Mouse (Mus musculus) kidney, postnatal 36 days (tissue): ENCODE measurements at regions not wholly inside any gene's neighbourhood (a gene's known extent, or its start where the extent isn't known, plus 50 kb on each side); places are given as distances from the start of the nearest gene placed in this dataset.

Source experiments
- DNase-seq, 2 experiments: peaks; one replicate each; pipeline ENCODE4 v3.0.0; 2021 to 2022; ENCODE audit warnings: mixed read lengths in 2 of 2

DNA sequence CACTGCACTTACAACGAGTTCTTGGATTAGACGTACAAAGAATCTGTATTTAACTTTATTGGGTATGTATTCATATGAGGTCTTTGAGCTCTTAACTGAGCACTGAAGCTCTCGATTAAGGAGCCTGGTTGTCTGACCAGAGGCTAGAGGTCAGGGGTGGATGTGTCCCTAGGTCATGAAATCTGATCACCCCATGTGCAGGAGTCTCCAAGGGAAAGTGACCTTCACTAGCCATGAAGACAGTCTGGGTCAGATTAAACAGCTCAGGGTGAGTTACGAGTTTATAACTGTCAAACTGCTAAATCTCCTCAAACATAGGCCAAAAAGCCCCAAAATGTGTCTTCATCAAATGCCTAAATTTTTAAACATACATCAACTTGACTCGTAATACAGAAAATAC, 216.8 kb downstream of the Rchy1 start:
- no peak for DNase-seq

DNA sequence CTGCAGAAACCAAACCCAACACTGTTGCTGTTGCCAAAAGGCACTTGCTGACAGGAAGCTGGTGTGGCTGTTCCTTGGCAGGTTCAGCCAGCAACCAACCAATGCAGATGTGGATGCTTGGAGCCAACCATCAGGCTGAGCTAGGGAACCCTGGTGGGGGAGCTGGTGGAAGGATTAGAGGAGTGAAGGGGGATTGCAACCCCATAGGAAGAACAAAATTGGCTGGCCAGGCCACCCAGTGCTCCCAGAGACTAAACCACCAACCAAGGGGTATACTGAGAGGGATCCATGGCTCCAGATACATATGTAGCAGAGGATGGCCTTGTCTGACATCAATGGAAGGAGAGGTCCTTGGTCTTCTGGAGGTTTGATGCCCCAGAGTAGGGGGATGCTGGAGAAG, 218.5 kb downstream of the Rchy1 start:
- DNase-seq = no peak

DNA sequence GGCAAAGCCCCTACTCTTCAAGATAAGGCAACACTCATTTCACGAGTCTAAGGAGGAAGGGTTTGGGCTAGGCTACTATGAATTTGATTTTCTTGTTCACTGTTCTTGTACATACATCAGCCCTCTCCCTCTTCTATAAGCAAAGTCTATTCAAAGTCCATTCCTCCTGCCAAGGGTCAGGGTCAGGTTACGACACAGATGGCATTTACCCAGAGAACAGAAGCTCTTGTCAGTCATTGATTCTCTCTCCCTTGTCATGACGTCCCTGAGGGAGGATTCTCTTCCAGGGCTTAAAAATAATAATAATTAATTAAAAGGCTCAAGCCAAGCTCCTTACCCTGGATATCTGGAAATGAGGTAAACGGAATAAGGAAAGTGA, 222.7 kb downstream of the Rchy1 start:
- DNase-seq = no peak

DNA sequence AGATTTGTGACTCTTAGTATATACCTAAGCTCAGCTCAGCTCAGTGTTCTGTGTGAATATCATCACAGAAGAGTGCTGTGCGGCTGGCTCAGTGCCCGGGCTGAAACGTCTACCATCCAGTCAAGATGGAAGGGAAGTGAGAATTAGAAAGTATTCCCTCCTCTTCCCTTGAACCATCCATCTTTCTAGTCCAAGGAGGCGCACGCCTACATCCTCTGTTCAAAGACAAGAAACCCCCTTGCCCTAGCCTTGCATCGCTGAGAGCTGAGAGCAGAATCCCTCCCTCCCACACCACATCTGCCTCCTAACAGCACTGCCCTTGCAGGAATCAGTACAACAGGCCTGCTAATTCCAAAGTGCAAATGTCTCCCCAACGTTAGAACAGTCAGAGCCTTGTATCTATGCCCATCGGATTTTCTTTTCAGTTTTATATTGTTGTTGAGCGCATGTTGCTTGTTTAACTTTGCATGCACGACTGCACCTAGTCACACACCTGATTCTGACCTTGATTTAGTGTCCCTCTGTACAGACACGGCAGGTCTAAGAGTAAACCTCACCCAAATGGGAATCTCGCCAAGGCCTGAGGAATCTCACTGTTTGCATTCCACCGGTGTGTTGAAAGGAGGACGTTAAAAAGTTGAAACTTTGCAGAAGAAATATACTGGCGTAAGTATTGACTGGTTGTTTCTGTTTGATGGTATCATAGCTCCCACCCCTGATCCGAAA, 222.2 kb downstream of the Parm1 start:
- DNase-seq = peak; percentile 34 to 50

DNA sequence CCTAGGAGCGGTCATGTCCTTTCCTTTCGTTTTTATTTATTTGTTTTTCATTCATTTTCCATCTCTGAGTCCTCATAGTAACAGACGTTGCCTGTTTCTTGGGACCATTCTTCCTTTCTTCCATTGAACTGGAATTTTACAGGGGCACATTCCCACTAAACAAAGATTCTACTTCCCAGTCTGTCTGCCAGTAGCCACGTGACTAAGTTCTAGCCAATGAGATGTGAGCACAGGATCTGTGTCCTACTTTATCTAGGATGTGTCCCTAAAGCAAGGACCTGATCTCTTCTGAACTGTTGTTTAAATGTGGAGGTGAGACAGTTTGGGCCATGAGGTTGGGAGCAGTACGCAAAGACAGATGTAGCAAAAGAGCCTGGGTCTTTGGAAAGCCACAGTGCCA, 214.6 kb downstream of the Parm1 start:
- no peak for DNase-seq

- DNase-seq = no peak
Observed at GRCm38 (mm10) chr5:91731155-91731554, 213.7 kb downstream of the Parm1 start.

DNA sequence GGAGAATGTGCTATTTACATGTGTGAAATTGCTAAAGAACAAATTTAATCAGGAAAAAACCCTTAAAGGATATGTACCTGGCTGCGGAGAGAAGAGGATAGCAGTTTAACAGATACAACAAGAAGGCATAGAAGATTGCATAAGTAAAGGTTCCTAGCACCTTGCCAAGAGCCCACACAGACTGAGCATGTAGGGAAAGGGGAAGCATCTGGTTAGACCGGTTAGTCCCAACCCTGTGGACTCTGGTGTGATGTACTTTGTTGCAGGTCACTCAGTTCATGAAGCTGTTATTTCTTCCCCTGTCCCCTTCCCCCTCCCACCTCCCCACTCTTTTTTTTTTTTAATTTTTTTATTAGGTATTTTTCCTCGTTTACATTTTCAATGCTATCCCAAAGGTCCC, 212.5 kb downstream of the Parm1 start:
- no peak for DNase-seq

DNA sequence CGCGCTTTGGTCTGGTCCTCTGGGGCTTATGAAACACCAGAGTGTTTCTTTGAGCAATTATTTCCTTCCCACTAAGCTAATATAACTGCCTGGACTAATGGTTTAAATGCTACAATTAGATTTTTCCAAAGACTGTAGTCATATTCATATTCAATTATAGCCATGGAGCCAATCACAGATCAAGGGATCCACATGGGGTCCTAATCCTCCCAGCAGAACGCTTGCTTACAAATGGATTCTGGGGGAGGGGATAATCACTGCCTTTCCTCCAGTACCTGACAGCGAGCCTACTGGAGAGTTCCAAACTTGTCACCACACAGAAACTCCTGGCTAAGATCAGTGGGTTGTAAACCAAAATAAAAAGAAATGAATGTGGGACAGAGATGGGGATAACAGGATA, 212.0 kb downstream of the Parm1 start:
- DNase-seq = no peak

DNA sequence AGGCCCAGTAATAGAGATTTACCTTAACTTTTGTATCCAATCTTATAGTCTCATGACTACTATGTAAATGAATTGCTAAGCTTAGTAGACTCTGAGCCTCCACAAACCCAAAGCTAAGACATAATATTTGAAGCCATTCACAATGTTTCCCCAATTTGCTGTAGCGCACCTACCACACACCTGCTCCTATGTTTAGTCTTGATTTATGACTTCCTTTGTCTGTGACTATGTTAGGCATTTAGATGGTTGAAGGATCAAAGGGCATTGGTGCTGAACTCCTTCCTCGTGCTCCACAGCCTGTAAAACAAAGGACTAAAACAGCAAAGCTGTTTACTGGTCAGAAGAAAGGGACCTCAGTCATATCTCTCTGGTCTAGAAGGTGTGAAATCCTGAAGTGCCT, 210.0 kb downstream of the Parm1 start:
- no peak for DNase-seq

- DNase-seq = peak in 1 of 2 experiments; percentile 9
Observed at GRCm38 (mm10) chr5:91726118-91726500, 208.7 kb downstream of the Parm1 start.

DNA sequence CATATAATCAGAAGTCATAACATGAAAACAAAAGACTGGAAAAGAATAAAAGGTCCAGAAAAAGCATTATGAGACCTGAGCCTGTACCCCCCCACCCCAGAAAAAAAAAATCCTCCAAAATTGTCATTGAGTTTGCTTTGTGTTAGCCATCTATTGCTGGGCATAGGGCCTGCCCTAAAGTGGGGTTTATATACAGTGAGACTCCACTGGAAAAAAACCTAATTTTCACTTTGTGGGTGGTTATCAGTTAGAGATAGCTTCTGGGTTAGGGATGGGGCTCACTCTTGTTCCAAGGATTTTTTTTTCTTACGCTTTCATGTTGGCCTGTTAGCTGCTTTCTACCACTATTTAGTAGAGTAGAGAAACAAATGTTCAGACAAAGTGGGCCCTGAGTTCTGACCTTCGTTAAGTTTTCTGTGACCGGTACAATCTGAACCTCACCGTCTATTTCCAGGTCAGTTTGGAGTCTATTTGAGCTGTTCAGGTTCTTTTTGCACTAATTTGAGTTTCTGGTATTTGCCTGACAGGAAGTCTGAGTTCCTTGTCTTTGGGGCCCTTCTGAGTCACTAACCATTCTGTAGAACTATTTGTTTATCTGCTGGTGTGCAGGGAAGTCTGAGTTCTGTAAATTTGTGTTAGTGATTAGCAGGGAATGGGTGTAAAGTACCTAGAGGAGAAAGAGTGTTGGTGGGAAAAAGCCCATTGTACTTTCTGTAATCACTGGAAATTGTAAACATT, 208.1 kb downstream of the Parm1 start:
- DNase-seq = no peak

DNA sequence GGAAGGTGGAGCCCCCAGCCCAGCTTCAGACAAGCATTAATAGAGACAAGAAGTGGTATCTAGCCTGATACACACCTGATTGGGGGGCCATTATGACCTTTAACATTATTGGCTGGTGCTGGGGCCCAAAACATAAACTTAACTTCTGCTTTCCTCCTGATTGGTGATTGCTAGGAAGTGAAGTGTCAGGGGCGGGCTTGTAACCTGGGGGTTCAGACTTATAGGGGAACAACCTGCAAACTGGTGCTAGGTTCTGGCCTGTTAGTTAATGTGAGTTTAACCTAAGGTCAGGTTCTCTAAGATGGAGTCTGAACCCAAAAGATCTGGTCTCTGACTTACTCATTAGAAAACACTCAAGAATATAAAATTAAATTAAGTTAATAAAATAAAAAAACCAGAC, 207.5 kb downstream of the Parm1 start:
- no peak for DNase-seq

- DNase-seq = no peak
Observed at GRCm38 (mm10) chr5:91723416-91723815, 206.0 kb downstream of the Parm1 start.

DNA sequence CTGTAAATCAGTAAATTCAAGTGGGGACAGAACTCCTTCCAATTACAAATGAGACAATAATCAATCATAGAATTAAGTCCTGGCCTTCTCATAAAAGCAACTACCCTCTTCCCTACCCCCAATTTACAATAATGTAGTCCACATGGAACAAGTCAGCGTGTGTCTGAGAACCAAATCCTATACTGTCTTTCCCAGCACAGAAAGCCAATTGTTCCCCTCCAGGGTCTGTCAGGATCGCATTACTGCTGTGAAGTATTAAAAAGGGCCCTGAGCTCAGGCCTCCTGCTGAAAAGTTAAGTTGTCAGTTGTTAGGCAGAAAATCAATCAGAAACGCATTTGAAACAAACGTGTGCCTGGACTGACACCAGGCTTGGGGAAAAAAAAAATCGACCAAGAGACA, 205.6 kb downstream of the Parm1 start:
- DNase-seq = no peak

DNA sequence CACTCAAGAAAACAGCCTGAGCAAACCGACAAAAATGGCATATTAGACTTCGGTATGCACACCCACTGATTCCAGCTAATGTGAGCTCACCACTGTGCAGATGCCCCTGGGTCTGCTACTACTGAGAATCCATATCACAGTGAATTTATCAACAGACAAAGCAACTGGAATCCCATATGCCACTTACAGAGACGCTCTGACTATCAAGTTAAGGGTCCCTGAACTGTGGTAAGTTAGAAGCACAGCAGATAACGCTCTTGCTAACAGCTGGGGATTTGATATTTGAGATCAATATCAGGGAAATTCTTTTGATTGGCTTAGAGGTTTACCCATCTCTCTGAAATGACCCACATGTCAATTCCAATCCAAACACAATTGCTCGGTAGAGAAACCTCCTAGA, 205.0 kb downstream of the Parm1 start:
- DNase-seq = no peak

GRCm38 (mm10) chr5:91721231-91722096, 204.0 kb downstream of the Parm1 start:
- no peak for DNase-seq

DNA sequence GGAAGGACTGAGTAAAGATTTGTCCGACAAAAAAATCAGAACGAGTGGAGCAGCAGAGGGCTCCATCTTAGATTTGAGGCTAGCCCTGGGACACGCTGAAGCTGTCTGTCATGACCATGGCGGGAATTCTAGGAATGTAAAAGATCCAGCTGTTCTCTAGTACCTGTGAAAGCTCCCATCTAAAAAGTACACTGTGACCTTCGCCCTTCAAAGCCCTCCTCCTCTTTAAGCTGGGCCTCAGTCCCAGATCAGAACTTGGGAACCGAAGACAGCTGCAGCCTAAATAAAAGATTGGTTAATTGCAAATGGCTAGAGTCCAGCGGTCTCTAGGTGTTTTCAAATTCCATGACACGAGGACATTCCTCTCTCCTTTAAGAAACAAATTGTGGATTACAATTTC, 195.6 kb downstream of the Parm1 start:
- no peak for DNase-seq

- DNase-seq = no peak
Observed at GRCm38 (mm10) chr5:91709494-91710286, 192.3 kb downstream of the Parm1 start.

GRCm38 (mm10) chr5:91708149-91708548, 190.7 kb downstream of the Parm1 start:
- DNase-seq = no peak

DNA sequence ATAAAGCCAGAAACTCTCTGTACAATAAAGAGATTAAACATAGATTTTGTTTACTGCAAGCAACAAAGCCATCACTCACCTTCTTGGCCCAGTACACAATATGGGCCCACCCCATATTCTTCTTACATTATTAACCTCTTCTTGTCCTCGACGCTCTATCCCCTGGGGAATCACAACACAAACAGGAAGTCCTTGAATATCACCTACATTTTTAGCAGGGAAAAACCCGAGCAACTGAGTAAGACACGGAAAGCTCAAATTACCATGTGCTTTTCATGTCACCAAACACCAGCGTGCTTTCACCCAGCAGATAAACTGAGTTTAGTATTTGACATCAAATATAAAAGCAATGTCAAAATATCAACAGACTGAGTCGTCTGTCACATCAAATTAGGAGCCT, 179.7 kb downstream of the Parm1 start:
- DNase-seq = no peak

DNA sequence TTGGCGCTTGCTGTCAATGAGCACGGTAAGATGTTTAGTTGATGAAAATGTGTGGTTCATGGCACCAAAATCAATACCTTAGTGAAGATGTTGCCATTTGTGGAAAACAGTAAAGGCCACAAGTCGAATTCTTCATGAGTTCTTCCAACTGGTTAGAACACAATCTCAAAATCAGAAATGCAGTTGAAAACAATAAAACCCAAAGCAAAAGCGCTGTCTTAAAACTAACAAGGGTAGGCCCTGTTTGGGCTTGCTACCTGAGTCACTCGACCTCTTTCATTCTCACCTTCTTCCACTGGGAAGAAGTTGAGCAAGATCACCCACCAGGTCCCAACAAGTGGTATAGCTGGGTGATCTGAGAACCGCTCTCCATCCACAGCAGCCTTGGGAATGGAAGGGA, 179.1 kb downstream of the Parm1 start:
- DNase-seq = no peak

- no peak for DNase-seq
Observed at GRCm38 (mm10) chr5:91695632-91696031, 178.2 kb downstream of the Parm1 start.

- no peak for DNase-seq
Observed at GRCm38 (mm10) chr5:91693277-91693676, 175.9 kb downstream of the Parm1 start.
